Comparison of ENCODE assay signal across 1 mouse cellular context in genomic region chr16:14930711-14931110, GRCm38 (mm10). TPM values are rescaled to one million over a fixed set of nuclear protein-coding genes. Genes with fewer than 3 reads are reported as not detected.
"Had no signal": no experiment of that assay in that cellular context is flagged by ENCODE, and none has a peak within 500 bp of the region (broad histone marks: within the 10 kb centered on the region; RNA-seq: fewer than 3 reads in every experiment).

No protein-coding gene starts in this region.

RNA-seq across cellular contexts. Expression of gene Efcab1, which starts 24.3 kb away (rescaled TPM):
- polyA plus RNA-seq: inflammation-experienced regulatory T-cells, adult 6 months had no signal
